Mouse (Mus musculus) brown adipose tissue, adult 24 weeks (tissue): ENCODE measurements around the gene Scrt2. TPM values are rescaled to one million over a fixed set of nuclear protein-coding genes. Genes with fewer than 3 reads are reported as not detected.
"Not testable (repeated sequence)": the region's sequence is repeated elsewhere in the genome, so short reads cannot be mapped to it uniquely, and the experiment has no call there.

Experiments
- H3K27ac ChIP-seq: fragments of 200-500 bp; replicated peaks from 2 replicates; pipeline ENCODE4 v1.5.1; 2012; ENCODE audit warnings: low read depth, mild to moderate bottlenecking, low read length
- H3K4me1 ChIP-seq: fragments of 200-500 bp; 2 replicates; pipeline ENCODE4 v1.6.1; 2012; ENCODE audit warnings: low read length, mixed read lengths; ENCODE audit not compliant: control insufficient read depth, insufficient read depth, insufficient read length
- H3K4me3 ChIP-seq: fragments of 200-500 bp; 2 replicates; pipeline ENCODE4 v1.5.1; 2012; ENCODE audit warnings: low read depth, mild to moderate bottlenecking, low read length, moderate library complexity; ENCODE audit not compliant: insufficient read depth
- polyA plus RNA-seq: library from polyadenylated mRNA; stranded (reverse); fragments of >200 nt; gene quantifications from 2 replicates; pipeline ENCODE4 v1.2.4, GENCODE M21; 2012; ENCODE audit not compliant: missing spikeins, insufficient read depth, insufficient read length

The Scrt2 gene
- not detected in 2 replicates for polyA plus RNA-seq

GRCm38 (mm10) chr2:152080685-152081541, at the start of gene Scrt2:
Gene Scrt2 (plus strand): TSS chr2:152081529.
- Histone ChIP-seq H3K27ac (no peak within 1 kb of the TSS), H3K4me3 (peak within 1 kb of the TSS; percentile 50), H3K4me1 (no peaks in the 10 kb centered on the region; the same call in 1 of the 2 replicates)

- no peaks in the 10 kb centered on the region for H3K4me1 ChIP-seq
These were observed 41.2 kb upstream of the Scrt2 start for GRCm38 (mm10) chr2:152040101-152040500.

GRCm38 (mm10) chr2:152047116-152048002, 34.0 kb upstream of the Scrt2 start:
- no peak overlapping the region for H3K4me3 ChIP-seq
- H3K27ac ChIP-seq: no peak overlapping the region
- H3K4me1 ChIP-seq: 0 out of 2 replicates have a peak, but pooled peaks cover 3% of the 10 kb centered on the region

More at GRCm38 (mm10) chr2:152040101-152040500, 41.2 kb upstream of the Scrt2 start:
- H3K27ac ChIP-seq: no peak overlapping the region
- H3K4me3 ChIP-seq: no peak overlapping the region

- Histone ChIP-seq H3K4me3 (peak overlapping the region; percentile 50), H3K4me1 (0 out of 2 replicates have a peak, but pooled peaks cover 3% of the 10 kb centered on the region), H3K27ac (no peak overlapping the region)
These were observed 33.0 kb upstream of the Scrt2 start for GRCm38 (mm10) chr2:152048003-152048980.

- 0 out of 2 replicates have a peak, but pooled peaks cover 3% of the 10 kb centered on the region for H3K4me1 ChIP-seq
- H3K4me3 ChIP-seq: peak overlapping the region; percentile 50
These were observed 32.3 kb upstream of the Scrt2 start for GRCm38 (mm10) chr2:152048981-152049441.

GRCm38 (mm10) chr2:152049611-152050270, 31.6 kb upstream of the Scrt2 start:
- no peak overlapping the region for H3K4me3 ChIP-seq
- H3K27ac ChIP-seq: no peak overlapping the region

More at GRCm38 (mm10) chr2:152048981-152049441, 32.3 kb upstream of the Scrt2 start:
- no peak overlapping the region for H3K27ac ChIP-seq

GRCm38 (mm10) chr2:152050316-152050715, 31.0 kb upstream of the Scrt2 start:
- H3K27ac ChIP-seq: no peak overlapping the region
- no peak overlapping the region for H3K4me3 ChIP-seq
- H3K4me1 ChIP-seq: 0 out of 2 replicates have a peak, but pooled peaks cover 3% of the 10 kb centered on the region

More at GRCm38 (mm10) chr2:152049611-152050270, 31.6 kb upstream of the Scrt2 start:
- H3K4me1 ChIP-seq: 0 out of 2 replicates have a peak, but pooled peaks cover 3% of the 10 kb centered on the region

- Histone ChIP-seq H3K4me3 (no peak overlapping the region), H3K27ac (no peak overlapping the region), H3K4me1 (0 out of 2 replicates have a peak, but pooled peaks cover 3% of the 10 kb centered on the region)
These were observed 29.3 kb upstream of the Scrt2 start for GRCm38 (mm10) chr2:152051985-152052384.

- Histone ChIP-seq H3K27ac (no peak overlapping the region), H3K4me1 (no peaks in the 10 kb centered on the region), H3K4me3 (no peak overlapping the region)
These were observed 25.9 kb upstream of the Scrt2 start for GRCm38 (mm10) chr2:152055406-152055805.

- Histone ChIP-seq H3K4me1 (no peaks in the 10 kb centered on the region), H3K27ac (no peak overlapping the region), H3K4me3 (no peak overlapping the region)
These were observed 24.7 kb upstream of the Scrt2 start for GRCm38 (mm10) chr2:152056368-152057251.

- Histone ChIP-seq H3K4me1 (no peaks in the 10 kb centered on the region), H3K27ac (no peak overlapping the region), H3K4me3 (no peak overlapping the region)
These were observed 24.1 kb upstream of the Scrt2 start for GRCm38 (mm10) chr2:152057252-152057563.

- H3K4me3 ChIP-seq, H3K27ac ChIP-seq, H3K4me1 ChIP-seq: not testable (repeated sequence)
These were observed 18.5 kb upstream of the Scrt2 start for GRCm38 (mm10) chr2:152062817-152063216.
